Comparison of ENCODE assay signal across 23 mouse cellular contexts in the genomic region with DNA sequence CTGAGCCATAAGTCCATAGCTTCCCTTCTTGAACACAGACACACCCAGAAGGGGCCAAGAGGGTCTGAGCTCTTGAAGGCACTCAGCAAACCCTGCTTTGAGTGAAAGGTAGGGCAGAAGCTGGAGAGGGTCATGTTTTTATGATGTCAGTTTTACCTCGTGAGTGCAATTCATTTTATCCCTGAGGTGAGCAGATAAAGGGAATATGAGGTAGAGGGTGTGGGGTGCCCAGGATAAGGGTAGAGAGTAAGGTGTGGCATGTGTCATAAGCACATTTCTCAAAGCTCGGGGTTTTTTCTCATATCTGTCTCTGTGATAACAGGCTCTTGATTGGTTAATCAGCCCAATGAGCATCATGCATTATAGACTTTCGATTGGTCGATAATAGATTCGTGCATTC.
"Had no signal": no experiment of that assay in that cellular context is flagged by ENCODE, and none has a peak within 500 bp of the region (broad histone marks: within the 10 kb centered on the region; RNA-seq: fewer than 3 reads in every experiment).

No protein-coding gene starts in this region.

- H3K9me3 ChIP-seq: heart, embryonic 13.5 days; heart, embryonic 15.5 days; hindbrain, embryonic 13.5 days; hindbrain, embryonic 15.5 days; limb, embryonic 13.5 days; limb, embryonic 15.5 days had no signal

- H3K4me2 ChIP-seq: heart, embryonic 11.5 days; heart, embryonic 13.5 days; heart, embryonic 15.5 days; hindbrain, embryonic 13.5 days; hindbrain, embryonic 15.5 days; limb, embryonic 13.5 days; limb, embryonic 15.5 days had no signal

- DNase-seq: gastrocnemius, adult 2 months; gastrocnemius, postnatal 10 days; gastrocnemius, postnatal 25 days; heart, adult 18-20 months; heart, postnatal 14 days; heart, postnatal 36 days; kidney, adult 18-20 months; kidney, adult 8-10 months; kidney, postnatal 10 days; kidney, postnatal 25 days; kidney, postnatal 4 days; left cerebral cortex, postnatal 4 days had no signal

- ATAC-seq: forebrain, embryonic 16.5 days; hindbrain, postnatal 0 days had no signal

- H3K36me3 ChIP-seq: heart, embryonic 13.5 days; heart, embryonic 15.5 days; hindbrain, embryonic 13.5 days; hindbrain, embryonic 15.5 days; limb, embryonic 13.5 days; limb, embryonic 15.5 days had no signal

- H3K9ac ChIP-seq: heart, embryonic 13.5 days; heart, embryonic 15.5 days; hindbrain, embryonic 13.5 days; hindbrain, embryonic 15.5 days; limb, embryonic 13.5 days; limb, embryonic 15.5 days had no signal

- H3K4me3 ChIP-seq: gastrocnemius, adult 2 months; heart, embryonic 13.5 days; heart, embryonic 15.5 days; hindbrain, embryonic 13.5 days; hindbrain, embryonic 15.5 days; layer of hippocampus, adult 2 months; left cerebral cortex, adult 2 months; limb, embryonic 13.5 days; limb, embryonic 15.5 days had no signal

- H3K27ac ChIP-seq: gastrocnemius, adult 2 months; heart, embryonic 13.5 days; heart, embryonic 15.5 days; hindbrain, embryonic 13.5 days; hindbrain, embryonic 15.5 days; hindbrain, postnatal 0 days; layer of hippocampus, adult 2 months; left cerebral cortex, adult 2 months; limb, embryonic 13.5 days; limb, embryonic 15.5 days had no signal
